Mouse (Mus musculus): ENCODE data around the gene Ovol3. TPM values are rescaled to one million over a fixed set of nuclear protein-coding genes. Genes with fewer than 3 reads are reported as not detected.
"Not testable (repeated sequence)": the region's sequence is repeated elsewhere in the genome, so short reads cannot be mapped to it uniquely, and the experiment has no call there.

Gene Ovol3
- total RNA-seq, 2 experiments from 2014 or later, result 0.77 TPM; not detected in 1

DNA sequence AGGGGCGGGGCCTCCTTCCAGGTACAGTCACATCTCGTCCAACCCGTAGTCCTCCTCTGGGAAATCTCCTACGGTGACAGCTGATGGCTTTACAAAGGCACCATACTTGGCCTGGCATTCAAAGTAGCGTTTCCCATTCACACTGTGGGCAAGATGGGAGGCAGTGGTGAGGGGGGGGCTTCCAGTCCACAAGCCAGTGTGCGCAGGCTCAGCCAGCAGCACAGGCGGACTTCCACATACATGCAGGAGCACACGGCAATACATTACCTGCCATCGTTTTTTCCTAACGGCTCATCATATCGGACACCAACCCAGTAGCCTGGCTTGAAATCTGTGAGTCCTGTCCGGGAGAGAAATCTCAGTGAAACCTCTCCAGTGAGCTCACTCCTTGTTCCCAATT lies 11.3 kb downstream of the Ovol3 start:
- DNase-seq, result no peak

DNA sequence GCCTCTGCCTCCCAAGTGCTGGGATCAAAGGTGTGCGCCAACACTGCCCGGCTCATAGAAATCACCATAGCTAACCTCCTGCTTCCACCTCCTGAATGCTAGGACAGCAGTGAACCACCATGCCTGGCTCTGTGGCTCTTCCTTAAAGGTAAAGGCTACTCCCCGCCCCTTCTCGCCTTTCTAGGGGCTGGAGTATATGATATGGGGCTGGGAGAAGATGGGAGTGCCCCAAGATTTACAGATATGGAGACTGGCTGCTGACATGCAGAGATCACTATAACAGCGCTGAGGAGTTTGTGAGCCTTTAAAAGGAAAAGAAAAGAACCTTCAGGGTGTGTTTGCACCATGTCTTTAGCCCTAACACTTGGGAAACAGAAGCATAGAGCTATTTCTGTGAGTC lies 13.3 kb downstream of the Ovol3 start:
- no peak for DNase-seq

DNA sequence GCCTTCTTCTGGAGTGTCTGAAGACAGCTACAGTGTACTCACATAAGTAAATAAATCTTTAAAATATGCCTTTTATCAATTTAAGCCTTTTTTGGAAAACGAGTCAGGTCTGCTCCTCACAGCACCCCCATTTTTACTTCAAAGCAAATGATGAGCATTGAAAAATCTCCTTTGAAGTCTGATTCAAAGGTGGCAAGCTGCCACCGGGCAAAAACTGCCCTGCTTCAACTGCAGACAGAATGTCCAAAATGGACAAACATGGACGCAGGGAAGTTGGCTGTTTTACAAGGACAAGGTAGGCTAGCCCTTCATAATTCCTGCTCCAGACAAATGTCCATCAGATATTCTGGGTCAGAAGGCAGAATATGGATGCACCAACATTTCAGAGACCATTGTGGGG lies 14.1 kb downstream of the Ovol3 start:
- no peak for DNase-seq

DNA sequence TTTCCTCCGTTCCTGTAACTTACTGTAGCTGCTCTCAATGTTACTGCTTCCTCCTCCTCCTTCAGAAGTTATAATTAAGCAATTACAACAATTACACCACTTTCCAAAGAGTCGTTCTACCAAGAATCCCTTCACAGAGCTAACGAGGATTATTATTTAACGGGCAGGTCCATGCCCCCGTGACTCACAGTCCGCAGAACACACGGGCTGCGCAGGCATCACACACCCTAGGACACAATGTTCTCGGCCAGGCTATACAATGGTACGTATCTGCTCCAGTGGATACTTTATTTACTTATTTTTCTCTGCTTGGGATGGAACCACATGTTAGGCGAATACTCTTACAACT lies 15.5 kb downstream of the Ovol3 start:
- DNase-seq, result no peak

DNA sequence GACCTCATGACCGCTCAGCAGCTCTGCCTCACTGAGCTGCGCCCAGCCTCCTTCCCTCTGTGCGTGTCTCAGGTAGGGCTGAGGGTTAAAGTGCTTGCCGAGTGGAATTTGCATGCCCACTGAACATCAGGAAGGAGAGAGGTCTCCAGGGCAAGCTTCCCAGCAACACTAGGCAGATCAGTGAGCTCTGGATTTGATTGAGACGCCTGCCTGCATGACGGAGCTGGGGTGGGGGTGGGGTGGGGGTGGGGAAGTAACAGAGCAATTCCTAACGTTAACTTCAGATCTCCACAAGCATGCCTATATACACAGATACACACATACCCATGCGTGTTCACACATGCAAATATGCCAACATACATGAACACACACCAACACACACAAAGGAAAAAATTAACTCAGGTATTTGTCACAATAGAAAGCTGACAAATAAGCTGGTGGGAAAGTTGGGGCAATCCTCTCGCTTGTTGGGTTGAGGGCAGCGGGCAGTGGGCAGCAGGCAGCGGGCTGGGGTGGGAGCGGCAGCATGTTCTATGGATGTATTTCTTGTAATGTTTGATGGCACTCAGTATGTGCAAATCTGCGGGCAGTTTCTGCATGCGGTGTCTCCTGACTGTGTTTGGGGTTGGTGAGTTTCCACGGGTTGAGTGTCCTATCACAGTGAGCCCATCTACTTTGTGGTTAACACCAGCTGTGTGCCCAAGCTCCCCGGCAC lies 16.1 kb downstream of the Ovol3 start:
- DNase-seq, result peak; percentile 41

DNA sequence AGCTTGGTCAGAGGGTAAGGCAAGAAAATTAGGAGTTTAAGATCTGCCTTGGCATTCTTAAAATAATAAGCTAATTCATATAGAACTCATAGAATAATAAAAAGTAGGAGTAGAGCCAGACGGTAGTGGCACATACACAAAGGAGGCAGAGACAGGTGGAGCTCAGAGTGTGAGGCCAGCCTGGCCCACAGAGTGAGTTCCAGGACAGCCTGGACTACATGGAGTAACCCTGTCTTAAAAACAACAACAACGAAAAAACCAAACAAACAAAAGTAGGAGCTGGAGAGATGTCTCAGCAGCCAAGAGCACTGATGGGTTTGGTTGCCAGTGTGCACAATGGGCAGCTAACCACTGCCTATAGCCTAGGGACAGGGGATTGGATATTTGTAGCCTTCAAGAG lies 18.2 kb downstream of the Ovol3 start:
- no peak for DNase-seq

DNA sequence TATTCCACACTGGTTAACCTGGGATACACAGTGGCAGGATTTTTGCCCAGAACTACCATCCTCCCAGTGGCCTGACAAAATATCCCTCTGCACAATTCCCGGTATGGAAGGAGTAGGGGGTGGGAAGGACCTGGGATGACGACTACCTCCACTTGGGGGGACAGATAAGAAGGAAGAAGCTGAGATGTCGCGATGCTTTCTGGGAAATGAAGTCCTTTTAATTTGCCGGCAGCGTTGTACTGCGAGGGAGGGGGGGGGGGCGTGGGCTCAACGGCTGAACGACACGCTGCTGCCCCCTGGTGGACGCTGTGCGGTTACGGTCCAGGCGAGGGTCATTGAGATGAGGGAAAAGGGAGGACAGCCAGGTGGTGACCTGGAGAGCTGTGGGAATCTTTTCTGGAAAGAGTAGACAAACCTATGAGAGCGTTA lies 18.8 kb downstream of the Ovol3 start:
- DNase-seq, result peak; percentile 87

DNA sequence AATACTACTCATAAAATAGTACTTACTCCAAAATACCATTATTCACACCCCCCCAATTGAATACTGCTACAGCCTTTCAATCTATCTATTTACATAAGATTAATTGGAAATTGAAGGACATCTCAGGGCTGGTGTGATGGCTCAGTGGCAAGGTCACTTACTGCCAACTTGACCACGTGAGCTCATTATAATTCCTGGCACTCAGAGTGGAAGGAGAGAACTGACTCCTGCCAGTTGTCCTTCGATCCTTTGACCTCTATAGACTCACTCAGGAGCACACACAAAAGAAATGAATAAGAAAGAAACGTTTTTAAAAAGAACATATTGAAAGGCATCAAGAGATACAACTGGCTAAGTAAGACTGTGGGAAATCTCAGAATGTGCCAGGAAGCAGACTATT lies 19.6 kb downstream of the Ovol3 start:
- DNase-seq, result no peak

DNA sequence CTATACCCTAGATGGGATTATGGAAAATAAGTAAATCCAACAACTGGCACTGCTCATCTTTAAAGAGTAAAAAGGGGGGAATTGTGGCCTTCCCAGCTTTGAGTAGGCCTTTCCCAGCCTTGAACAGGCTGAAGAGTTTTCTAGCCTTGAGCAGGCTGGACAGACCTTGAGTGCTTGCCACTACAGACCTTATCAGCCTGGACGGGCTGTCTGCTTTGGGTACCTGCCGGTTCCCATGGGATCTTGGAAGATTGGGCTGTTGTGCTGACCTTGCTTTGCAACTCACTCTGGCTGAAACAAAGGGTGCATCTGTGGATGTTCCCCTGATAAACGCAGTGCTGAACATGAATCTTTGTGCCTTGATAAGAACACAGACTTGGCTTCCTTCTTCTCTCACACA lies 21.6 kb downstream of the Ovol3 start:
- DNase-seq, result no peak

DNA sequence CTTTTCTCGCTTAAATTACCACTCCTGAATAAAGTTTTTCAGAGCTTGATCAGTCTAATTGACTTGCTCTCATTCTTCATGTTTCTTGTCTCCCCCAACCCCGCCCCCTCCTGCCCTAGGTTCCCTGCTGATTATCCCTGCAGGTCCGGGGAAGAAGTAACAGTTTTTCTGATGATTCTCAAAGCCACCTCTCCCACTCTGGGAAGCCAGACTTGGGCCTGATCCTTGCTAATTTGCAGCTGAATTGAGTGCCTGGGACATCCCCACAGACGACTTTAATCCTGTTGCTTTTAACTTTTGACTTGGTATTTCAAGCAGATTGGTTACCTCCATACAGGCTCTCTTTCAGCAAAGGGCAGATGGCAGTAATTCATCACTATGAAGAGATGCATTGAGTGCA lies 24.5 kb downstream of the Ovol3 start:
- no peak for DNase-seq

DNA sequence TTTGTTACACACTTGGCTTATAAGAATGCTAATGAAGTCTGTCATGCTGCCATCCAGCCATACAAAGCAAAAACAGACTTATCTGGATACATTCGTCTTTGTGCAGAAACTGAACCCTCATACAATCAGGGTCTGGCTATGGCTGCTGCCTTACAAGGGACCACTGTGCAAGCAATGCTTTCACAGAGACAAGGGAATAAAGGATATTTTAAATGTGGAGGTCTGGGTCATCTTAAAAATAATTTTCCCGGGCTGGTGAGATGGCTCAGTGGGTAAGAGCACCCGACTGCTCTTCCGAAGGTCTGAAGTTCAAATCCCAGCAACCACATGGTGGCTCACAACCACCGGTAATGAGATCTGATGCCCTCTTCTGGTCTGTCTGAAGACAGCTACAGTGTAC lies 29.2 kb downstream of the Ovol3 start:
- not testable (repeated sequence) for DNase-seq

DNA sequence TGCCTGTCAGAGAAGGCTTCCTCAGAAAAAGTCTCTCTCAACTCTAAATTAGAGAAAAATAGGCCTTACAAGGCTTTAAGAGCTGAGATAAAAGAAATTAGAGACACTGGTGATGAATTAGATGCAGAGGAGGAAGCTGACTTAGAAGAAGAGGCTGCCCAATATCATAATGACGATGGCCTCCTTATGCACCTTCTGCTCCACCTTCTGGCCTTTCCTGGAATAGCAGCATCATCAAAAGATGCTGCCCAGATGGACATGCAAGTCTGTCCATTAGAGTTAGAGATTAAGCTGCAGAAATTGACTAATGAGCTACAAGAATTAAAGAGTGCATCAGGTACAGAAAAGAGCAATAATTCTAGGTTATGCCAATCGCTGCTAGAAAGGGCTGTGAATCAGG lies 30.1 kb downstream of the Ovol3 start:
- DNase-seq, result peak; percentile 69

DNA sequence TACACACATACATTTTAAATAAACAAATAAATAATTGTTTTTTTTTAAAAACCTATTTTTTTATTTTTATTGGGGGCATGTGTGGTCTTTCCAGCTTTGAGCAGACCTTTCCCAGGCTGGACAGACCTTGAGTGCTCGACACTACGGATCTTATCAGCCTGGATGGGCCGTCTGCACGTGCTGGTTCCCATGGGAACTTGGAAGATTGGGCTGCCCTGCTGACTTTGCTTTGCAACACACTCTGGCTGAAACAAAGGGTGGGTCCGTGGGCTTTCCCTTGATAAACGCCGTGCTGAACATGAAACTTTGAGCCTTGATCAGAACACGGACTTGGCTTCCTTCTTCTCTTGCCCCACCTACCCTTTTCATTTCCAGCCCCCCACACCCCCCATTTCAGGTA lies 31.1 kb downstream of the Ovol3 start:
- no peak for DNase-seq

DNA sequence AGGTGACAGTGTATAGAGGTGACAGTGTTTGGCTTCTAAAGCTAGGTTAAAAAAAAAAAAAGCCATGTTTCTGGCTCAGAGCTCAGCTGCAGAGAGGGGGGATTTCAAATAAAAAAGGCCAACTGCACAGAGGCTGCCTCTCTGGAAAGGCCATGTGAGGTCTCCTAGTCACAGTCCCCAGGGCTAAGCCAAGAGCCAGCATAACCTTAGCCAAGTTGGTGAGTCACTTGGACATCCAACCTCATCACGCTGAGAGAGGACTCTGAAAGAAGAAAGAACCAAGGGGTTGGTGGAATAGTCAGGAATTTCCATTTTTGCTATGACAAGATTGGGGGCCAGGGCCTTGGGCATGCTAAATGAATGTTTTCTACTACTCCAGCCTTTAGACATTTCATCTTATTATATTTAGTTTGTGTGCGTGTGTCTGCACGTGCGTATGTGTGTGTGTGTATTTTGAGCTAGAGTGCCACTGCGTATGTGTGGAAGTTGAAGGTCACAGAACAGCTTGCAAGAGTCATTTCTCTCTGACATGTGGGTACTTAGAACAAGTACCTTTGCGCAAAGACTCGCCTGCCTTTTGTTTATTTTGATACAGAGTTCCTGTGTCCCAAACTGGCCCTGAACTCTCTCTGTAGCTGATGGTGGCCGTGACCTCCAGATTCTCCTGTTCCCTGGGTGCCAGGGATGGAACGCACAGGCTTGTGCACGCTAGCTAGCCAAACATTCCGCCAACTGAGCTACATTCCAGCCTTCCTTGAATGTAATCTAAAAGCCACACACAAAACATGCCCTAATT lies 32.4 kb downstream of the Ovol3 start:
- no peak for DNase-seq

DNA sequence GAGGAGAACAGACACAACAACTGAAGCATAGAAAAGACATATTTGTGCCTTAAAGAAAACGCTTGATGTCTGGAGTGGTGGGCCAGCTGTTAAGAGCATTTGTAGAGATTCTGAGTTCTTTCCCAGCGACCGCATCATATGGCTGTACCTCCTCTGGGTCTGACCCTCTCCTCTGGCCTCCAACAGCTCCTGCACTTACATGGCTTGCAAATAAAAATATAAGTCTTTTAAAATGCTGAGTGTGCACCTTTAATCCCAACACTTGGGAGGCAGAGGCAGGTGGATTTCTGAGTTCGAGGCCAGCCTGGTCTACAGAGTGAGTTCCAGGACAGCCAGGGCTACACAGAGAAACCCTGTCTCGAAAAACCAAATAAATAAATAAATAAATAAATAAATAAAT lies 34.9 kb downstream of the Ovol3 start:
- DNase-seq, result not testable (repeated sequence)

DNA sequence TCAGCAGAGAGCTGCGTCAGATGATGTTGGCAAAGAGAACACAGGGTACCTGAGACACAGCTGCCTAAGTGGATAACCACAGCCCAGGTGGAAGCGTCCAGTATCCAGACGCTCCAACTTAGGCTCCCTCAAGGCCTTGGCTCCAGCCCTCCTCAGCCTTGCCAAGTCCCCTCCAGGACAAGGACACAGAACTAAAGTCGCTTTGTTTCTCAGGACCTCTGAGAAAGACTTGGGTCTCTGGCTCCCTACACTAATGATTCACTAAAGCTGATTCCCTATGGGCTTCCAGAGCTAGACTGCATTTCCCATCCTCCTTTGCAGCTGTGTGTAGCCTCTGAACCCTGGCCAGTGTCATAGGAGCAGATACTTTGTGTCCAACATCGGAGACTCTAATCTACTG lies 35.3 kb downstream of the Ovol3 start:
- DNase-seq, result no peak

DNA sequence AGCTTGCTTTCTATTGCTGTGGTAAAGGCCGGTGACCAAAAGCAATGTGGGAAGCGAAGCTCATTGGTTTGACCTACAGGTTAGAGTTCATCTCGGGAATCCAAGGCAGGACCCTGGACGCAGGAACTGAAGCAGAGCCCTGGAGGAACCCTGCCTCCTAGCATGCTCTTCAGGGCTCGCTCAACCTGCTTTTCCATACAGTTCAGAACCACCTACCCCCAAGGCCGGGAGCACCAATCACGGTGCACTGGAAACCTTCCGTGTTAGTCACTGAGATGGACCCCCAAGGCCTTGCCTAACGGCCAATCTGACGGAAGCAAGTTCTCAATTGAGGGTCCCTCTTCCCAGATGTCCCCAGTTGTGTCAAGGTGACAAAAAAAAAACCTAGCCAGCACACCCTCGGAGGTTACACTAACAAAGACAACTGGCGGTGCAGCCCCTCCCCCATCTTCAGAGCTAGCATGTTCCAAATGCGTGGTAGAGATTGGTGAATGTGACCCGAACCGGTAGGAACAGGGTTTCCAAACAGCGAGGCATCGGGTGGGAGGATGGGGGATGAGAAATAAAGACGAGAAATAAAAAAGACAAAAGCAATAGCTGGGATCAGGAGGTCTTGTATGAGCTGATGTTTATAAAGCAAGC lies 35.9 kb downstream of the Ovol3 start:
- DNase-seq, result no peak

DNA sequence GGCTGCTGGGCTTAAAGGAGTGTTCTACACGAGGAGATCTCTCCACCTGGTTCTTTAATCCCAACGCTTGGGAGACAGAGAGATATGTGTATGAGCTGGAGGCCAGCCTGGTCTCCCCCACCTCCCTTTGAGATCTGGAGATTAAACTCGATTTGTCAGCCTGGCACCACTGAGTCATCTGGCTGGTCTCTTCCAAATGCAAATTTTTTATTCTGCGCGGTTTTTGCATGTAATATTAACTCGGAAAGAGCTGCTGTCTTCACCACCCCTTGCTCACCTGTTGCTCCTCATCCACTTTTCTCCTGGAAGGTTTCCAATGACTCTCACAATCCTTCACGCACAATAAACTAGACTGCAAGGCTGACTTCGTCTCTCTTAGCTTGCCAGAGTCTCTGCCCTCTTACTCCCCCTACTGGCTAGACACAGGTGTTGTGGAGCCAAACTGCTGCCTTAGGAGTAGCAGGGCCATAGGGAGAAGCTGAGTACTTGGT lies 37.0 kb downstream of the Ovol3 start, which contains the start of gene Capns1:
TSS of gene Capns1 (minus strand) at position 331 of the 491 bp plus-strand sequence.
- no peak for DNase-seq

DNA sequence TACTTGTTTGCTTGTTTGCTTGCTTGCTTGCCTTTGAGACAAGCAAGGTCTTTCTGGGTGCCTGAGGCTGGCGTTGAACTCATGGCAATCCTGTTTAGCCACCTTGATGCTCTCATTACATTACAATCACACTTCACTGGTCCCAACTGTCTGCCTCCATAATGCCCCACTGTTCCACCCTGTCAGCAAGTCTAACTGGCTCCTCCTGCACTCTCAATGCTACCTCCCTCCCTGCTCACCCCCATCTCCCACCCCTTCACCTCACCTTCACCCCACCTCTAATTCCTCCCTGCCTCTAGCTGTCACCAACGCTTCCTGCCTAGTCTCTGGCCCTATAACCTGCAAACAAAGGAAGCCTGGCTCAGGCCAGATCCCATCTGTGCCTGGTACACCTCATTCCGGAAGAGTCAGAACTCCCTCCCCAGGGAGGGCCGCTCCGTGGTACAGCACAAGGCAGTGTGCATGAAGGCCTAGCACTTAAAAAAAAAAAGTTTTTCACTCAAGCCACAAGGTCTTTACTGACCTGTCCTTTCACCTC lies 37.9 kb downstream of the Ovol3 start:
- no peak for DNase-seq

DNA sequence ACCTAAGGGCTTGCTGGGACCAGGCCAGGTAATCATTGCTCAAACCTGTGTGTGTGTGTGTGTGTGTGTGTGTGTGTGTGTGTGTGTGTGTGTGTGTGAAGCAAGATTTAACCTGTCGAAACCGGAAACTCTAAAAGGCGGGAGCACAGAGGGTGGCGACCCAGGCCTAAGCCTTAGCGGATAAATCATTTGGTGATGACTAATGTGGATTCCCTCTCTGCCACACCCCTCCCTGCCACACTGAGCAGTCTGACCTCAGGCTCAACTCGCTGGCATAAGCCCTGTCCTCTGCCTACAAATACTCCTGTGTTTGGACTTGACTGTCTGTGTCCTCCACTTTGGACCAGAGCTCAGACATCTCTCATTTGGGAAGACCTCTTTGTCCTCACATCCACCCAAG lies 39.4 kb downstream of the Ovol3 start:
- DNase-seq, result no peak

DNA sequence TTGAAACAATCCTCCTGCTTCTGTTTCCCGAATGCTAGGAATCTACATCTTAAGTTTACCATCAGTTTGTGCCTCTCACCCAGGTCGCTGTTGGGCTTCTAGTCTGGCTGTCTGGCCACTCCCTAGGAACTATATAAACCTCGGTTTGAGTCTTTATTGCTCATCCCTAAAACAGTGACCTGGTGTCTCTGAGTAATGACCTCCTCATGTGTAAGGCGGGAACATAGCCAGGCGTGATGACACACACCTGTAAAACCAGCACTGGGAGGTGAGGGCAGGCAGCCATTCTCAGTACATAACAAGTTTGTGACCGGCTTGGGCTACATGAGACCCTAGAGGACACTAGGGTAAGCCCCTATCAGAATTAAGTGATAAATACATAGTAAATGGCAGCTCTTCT lies 40.1 kb downstream of the Ovol3 start:
- DNase-seq, result no peak

DNA sequence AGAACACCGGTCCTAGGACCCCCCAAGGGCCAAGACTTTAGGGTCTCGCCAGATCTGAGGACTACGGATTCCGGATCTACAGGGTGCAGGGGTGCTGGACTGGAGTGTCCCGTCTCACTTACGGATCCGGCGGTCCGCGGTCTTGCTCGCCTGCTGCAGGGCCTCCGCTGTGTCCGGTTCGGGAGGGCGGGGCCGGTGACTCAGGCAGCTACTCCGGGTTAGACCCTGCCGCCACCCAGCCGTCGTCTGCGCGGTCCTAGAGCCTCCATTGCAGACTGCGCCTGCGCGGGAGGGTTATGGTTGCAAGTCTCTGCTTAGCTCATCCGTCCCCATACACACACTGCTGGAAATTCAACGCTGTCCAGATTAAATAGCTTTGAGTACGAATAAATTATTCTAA lies 40.6 kb downstream of the Ovol3 start:
- peak; percentile 97 for DNase-seq

Data from gastrocnemius, postnatal 10 days (tissue).